Mouse (Mus musculus) embryonic fibroblast, embryonic 13.5 days (primary cell): ENCODE data around the gene Hoxd3.

Experiments
- CTCF ChIP-seq: IDR thresholded peaks from 2 replicates; pipeline ENCODE4 v1.5.1; 2011; ENCODE audit warnings: mild to moderate bottlenecking, control low read depth, low read length, moderate library complexity, borderline replicate concordance; ENCODE audit not compliant: insufficient read depth
- POLR2A ChIP-seq: IDR thresholded peaks from 2 replicates; pipeline ENCODE4 v1.6.1; 2011; ENCODE audit warnings: low read depth, mild to moderate bottlenecking, control low read depth, low read length, moderate library complexity

- no peak for TF ChIP-seq CTCF
- no peak for TF ChIP-seq POLR2A
Measured at GRCm38 (mm10) chr2:74722949-74723348, 11.2 kb downstream of the Hoxd3 start.
